Mouse (Mus musculus) brain, embryonic 14.5 days (tissue): ENCODE measurements around the gene Msh3.

Experiments used
- CTCF ChIP-seq: fragments of 200-500 bp; IDR thresholded peaks from 2 replicates; pipeline ENCODE4 v1.5.1; 2012; ENCODE audit warnings: inconsistent platforms, mild to moderate bottlenecking, moderate library complexity, borderline replicate concordance; ENCODE audit not compliant: insufficient read depth, insufficient read length; ENCODE audit errors: extremely low read depth
- POLR2A ChIP-seq: fragments of 200-500 bp; IDR thresholded peaks from 2 replicates; pipeline ENCODE4 v1.6.1; 2012; ENCODE audit warnings: mild to moderate bottlenecking, inconsistent platforms, borderline replicate concordance; ENCODE audit not compliant: poor library complexity, insufficient read depth, insufficient read length, severe bottlenecking; ENCODE audit errors: extremely low read depth

DNA sequence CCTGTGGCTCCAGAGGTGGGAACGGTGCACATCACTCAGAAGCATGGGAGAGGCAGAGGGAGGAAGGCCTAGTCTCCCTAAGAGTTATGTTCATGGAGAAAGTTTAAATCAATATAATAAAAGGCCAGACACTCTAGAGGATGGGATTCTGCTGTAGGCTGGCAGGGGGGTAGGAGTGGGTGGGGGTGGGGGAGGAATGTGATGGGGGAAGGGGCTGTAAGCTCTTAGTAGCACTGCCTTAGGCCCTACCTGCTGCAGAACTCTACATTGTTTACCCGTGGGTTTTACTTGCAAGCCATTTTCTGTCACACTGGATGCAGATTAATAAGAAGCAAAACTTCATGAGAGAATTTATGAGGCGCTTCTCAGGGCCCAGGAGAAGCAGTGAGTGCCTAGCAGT, 135.0 kb downstream of the Msh3 start:
- TF ChIP-seq POLR2A (no peak), CTCF (no peak)
